Mouse (Mus musculus): ENCODE results near the gene Ttc33. TPM values are rescaled to one million over a fixed set of nuclear protein-coding genes. Genes with fewer than 3 reads are reported as not detected.

Gene Ttc33
- total and polyA plus RNA-seq, 2 experiments from 2014 or later, result 47.3 to 50.8 TPM

DNA sequence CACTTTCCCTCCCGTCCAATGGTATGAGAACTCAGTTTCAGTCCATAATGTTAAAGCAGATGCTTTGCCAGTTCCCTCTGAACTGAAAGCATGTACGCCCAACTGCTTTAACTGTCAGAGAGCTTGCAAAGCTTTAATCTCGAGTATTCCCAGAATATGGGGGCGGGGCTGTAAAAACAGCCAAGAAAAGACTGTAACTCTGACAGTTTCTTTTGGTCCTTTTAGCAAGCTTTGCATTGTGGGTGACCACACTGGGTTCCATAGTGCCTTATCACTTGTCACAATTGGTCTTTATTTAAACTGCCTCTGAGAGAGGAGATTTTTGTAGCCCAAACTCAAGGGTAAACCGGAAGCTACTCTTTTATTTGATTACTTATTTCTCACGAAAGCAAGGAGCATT lies 54.6 kb downstream of the Ttc33 start:
- H3K27me3 ChIP-seq (ENCODE audit: insufficient read depth, low read length), result peaks cover 29% of the 10 kb centered on the region
- DNase-seq, result no peak
- no peak overlapping the region for H3K9ac ChIP-seq
- H3K4me1 ChIP-seq (ENCODE audit: insufficient read depth), result peaks cover 6% of the 10 kb centered on the region
- no peak for ATAC-seq
- 61% methylated on average over 6 of the region's 6 CpGs for WGBS
- no peak overlapping the region for H3K4me2 ChIP-seq (ENCODE audit: low read depth)
- H3K27ac ChIP-seq (ENCODE audit: low read depth, low read length), result no peak overlapping the region
- TF ChIP-seq CTCF (IDR thresholded peaks at IDR 0.05; ENCODE audit: low read depth), result no peak
- no peaks in the 10 kb centered on the region for H3K9me3 ChIP-seq (ENCODE audit: low read length)
- H3K36me3 ChIP-seq (ENCODE audit: insufficient read depth), result no peaks in the 10 kb centered on the region
- no peak overlapping the region for H3K4me3 ChIP-seq (ENCODE audit: low read depth, low read length)

DNA sequence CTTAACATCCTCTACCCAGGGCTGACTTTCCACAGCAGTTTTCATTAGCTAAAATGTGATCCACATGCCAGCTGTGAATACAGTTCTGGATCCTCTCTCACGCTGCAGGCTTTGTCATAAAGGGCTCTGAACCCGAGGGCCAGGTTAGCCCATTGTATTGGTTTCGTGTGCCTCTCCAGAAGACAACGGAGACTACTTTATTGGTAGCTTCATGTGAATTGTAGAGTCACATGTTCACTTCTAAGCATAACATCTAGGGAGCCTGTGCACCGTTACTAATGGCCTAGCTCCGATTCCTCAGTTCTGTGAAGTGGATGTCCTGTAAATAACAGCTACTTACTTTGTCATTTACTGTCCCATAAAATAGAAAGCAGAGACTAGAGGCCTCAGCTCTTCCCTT lies 55.0 kb downstream of the Ttc33 start:
- Histone ChIP-seq H3K9me3 (ENCODE audit: low read length) (no peaks in the 10 kb centered on the region), H3K4me1 (ENCODE audit: insufficient read depth) (peaks cover 6% of the 10 kb centered on the region), H3K36me3 (ENCODE audit: insufficient read depth) (no peaks in the 10 kb centered on the region), H3K4me3 (ENCODE audit: low read depth, low read length) (no peak overlapping the region), H3K27me3 (ENCODE audit: insufficient read depth, low read length) (peaks cover 29% of the 10 kb centered on the region), H3K4me2 (ENCODE audit: low read depth) (no peak overlapping the region), H3K27ac (ENCODE audit: low read depth, low read length) (no peak overlapping the region), H3K9ac (no peak overlapping the region)
- 83% methylated on average over 6 of the region's 6 CpGs for WGBS
- DNase-seq (no peak), ATAC-seq (no peak)
- no peak for TF ChIP-seq CTCF (IDR thresholded peaks at IDR 0.05; ENCODE audit: low read depth)

GRCm38 (mm10) chr15:5241304-5242201 lies 56.2 kb downstream of the Ttc33 start:
- 22% methylated on average over 12 of the region's 12 CpGs for WGBS
- peak; percentile 57 for TF ChIP-seq CTCF (IDR thresholded peaks at IDR 0.05; ENCODE audit: low read depth)
- Histone ChIP-seq H3K4me1 (ENCODE audit: insufficient read depth) (peaks cover 6% of the 10 kb centered on the region), H3K36me3 (ENCODE audit: insufficient read depth) (no peaks in the 10 kb centered on the region), H3K27me3 (ENCODE audit: insufficient read depth, low read length) (peaks cover 32% of the 10 kb centered on the region), H3K27ac (ENCODE audit: low read depth, low read length) (no peak overlapping the region), H3K4me3 (ENCODE audit: low read depth, low read length) (peak overlapping the region; percentile 55), H3K9me3 (ENCODE audit: low read length) (no peaks in the 10 kb centered on the region), H3K9ac (peak overlapping the region; percentile 51), H3K4me2 (ENCODE audit: low read depth) (peak overlapping the region; percentile 96)
- ATAC-seq (peak; percentile 49), DNase-seq (peak; percentile 74)

- peak overlapping the region; percentile 55 for H3K4me3 ChIP-seq (ENCODE audit: low read depth, low read length)
- peaks cover 6% of the 10 kb centered on the region for H3K4me1 ChIP-seq (ENCODE audit: insufficient read depth)
- peak overlapping the region; percentile 51 for H3K9ac ChIP-seq
- no peak for DNase-seq
- peak; percentile 50 for ATAC-seq
- H3K27me3 ChIP-seq (ENCODE audit: insufficient read depth, low read length), result peaks cover 32% of the 10 kb centered on the region
- H3K27ac ChIP-seq (ENCODE audit: low read depth, low read length), result no peak overlapping the region
- H3K36me3 ChIP-seq (ENCODE audit: insufficient read depth), result no peaks in the 10 kb centered on the region
- TF ChIP-seq CTCF (IDR thresholded peaks at IDR 0.05; ENCODE audit: low read depth), result no peak
- H3K4me2 ChIP-seq (ENCODE audit: low read depth), result peak overlapping the region; percentile 96
- H3K9me3 ChIP-seq (ENCODE audit: low read length), result no peaks in the 10 kb centered on the region
- 4% methylated on average over 61 of the region's 61 CpGs for WGBS
Measured at GRCm38 (mm10) chr15:5242241-5243035, 57.1 kb downstream of the Ttc33 start.

DNA sequence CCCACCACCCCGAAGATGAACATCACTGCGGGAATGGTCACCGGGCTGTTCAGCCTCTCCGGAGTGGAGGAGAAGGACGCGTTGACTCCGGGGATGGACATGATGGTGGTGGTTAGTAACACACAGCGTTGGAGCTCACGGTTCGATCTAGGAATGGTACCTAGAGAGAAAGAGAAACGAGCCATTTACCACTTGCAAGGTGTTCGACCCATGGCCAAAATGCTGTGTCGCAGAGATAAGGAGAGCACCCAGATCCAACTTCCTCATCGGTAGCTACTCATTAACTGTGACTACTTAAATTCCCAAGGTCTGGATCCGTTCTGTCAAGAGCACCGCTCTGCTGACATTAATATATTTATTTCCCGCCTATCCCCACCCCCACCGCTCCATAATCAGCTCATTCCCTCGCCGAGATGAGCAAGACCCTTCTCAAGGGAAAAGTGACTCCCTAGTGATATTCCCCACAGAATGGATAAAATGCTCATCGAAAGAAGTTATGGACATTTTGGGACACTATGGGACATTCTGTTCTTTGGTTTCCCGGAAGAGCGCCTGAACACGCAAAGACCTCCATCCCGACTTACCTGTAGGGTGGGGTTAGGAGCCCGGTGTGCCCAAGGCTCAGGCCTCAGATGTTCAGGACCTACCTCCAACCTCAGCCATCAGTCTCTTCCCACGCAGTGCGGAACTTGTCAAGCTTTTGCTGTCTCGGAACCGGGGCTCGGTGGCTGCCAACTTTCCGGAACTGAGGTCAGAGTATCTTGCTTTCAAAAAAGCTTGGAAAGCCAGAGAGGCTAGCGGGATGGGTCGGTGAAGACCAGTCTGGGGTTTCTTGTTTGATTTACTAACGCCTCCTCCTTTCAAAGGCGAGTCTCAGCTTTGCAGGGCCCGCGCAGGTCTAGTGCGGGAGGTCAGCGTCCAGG lies 58.0 kb downstream of the Ttc33 start:
- no peak for DNase-seq
- Histone ChIP-seq H3K4me3 (ENCODE audit: low read depth, low read length) (peak overlapping the region; percentile 55), H3K36me3 (ENCODE audit: insufficient read depth) (no peaks in the 10 kb centered on the region), H3K9me3 (ENCODE audit: low read length) (no peaks in the 10 kb centered on the region), H3K27me3 (ENCODE audit: insufficient read depth, low read length) (peaks cover 32% of the 10 kb centered on the region), H3K4me1 (ENCODE audit: insufficient read depth) (peaks cover 6% of the 10 kb centered on the region), H3K4me2 (ENCODE audit: low read depth) (peak overlapping the region; percentile 96), H3K27ac (ENCODE audit: low read depth, low read length) (no peak overlapping the region), H3K9ac (no peak overlapping the region)
- no peak for TF ChIP-seq CTCF (IDR thresholded peaks at IDR 0.05; ENCODE audit: low read depth)
- no peak for ATAC-seq
- WGBS, result 8% methylated on average over 40 of the region's 40 CpGs
